Mouse (Mus musculus): ENCODE results near the gene Gzmk.

DNA sequence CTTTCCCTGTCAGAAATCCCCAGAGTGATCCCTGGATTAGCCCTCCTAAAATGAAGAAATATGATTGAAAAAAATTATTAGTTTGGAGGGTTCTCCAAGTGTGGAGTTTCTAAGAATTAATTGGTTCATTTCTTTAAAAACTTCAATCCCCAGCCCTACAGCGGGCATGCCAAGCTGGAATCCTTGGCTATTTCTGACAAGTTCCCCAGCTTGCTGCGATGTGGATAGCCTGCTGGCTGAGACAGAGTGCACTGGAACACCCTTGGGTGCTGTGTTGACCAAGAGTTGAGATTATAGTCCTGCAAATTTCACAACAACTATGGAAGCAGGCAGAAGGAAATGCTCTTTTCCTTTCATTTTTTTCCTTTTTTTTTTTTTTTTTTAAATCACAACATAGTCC lies 24.1 kb downstream of the Gzmk start:
- no peak for TF ChIP-seq CTCF (IDR thresholded peaks at IDR 0.05; ENCODE audit: low read depth)
- no peak for TF ChIP-seq EP300 (optimal IDR thresholded peaks at IDR 0.05)
